Mouse (Mus musculus) liver, embryonic 14.5 days (tissue): ENCODE measurements around the gene Pdxdc1.
"Not testable (repeated sequence)": the region's sequence is repeated elsewhere in the genome, so short reads cannot be mapped to it uniquely, and the experiment has no call there.

ENCODE experiments used
- CTCF ChIP-seq: IDR thresholded peaks from 2 replicates; pipeline ENCODE4 v1.5.1; 2016; ENCODE audit warnings: antibody characterized with exemption, low read depth, control low read depth
- EP300 ChIP-seq: IDR thresholded peaks from 2 replicates; pipeline ENCODE4 v1.6.1; 2016; ENCODE audit warnings: antibody characterized with exemption, low read depth

DNA sequence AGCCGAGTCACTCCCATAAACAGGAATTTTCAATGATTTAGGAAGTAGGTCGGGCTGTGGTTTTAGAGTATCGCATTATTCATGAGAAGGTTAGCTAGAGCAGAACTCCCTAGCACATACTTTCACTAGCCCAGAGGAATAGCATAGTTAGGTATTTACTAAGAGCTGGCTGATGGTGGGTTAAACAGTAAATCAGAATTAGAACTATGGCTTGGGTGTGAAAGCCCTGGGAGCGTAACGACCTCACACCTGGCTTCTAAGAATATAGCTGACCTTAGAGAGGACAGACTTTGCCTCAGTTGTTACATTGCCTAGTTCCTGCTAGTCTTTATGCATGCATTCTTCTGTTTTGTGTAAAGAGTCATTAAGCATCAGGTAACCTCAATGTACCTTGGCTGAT is 20.0 kb upstream of the Pdxdc1 start:
- TF ChIP-seq CTCF, EP300: not testable (repeated sequence)
